Mouse (Mus musculus) testis, adult 2 months (tissue): Measurements from ENCODE around the gene Mib2.

Source experiments
- CTCF ChIP-seq: fragments of 200-500 bp; IDR thresholded peaks from 2 replicates; pipeline ENCODE4 v1.5.1; 2012; ENCODE audit warnings: low read depth, mild to moderate bottlenecking, inconsistent platforms, low read length, moderate library complexity; ENCODE audit not compliant: control insufficient read depth, insufficient read depth, insufficient replicate concordance
- POLR2A ChIP-seq: fragments of 200-500 bp; IDR thresholded peaks from 2 replicates; pipeline ENCODE4 v1.6.1; 2012; ENCODE audit warnings: low read depth, mild to moderate bottlenecking, inconsistent platforms, low read length, moderate library complexity; ENCODE audit not compliant: control insufficient read depth

DNA sequence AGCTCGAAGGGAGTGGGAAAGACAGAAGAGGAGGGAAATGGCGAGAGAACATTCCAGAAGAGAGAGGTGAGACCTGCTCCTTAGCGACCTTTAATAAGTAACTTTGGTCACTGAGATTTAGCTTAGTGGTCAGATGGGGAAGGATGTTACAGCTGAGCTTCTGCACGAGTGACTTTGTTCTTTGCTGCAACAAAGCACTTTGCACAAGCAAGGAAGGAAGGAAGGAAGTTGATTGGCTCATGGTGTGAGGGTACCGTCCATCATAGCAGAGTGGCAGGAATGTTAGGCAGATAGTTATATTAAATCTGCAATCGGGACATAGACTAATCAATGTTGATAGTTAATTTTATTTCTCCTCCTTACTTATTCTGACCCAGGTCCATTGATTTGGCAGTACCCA is 38.7 kb downstream of the Mib2 start:
- TF ChIP-seq POLR2A (no peak), CTCF (no peak)
